Mouse (Mus musculus) kidney, embryonic 15.5 days (tissue): ENCODE measurements at regions not wholly inside any gene's neighbourhood (a gene's known extent, or its start where the extent isn't known, plus 50 kb on each side); places are given as distances from the start of the nearest gene placed in this dataset.
A peak's percentile ranks its signal among the peaks of the same experiment; 100 is the strongest.

Experiments used
- ATAC-seq: fragments of 200-750 bp; cut with Nextera tagmentation; replicated peaks from 2 replicates; pipeline ENCODE4 v1.8.0; 2017; ENCODE audit warnings: moderate TSS enrichment; ENCODE audit not compliant: low FRiP score
- H3K27ac ChIP-seq: fragments of 300-500 bp; sonication (generic); 2 replicates; pipeline ENCODE4 v1.5.1; 2015; ENCODE audit warnings: mild to moderate bottlenecking, inconsistent platforms
- H3K27me3 ChIP-seq: fragments of 300-500 bp; sonication (generic); 2 replicates; pipeline ENCODE4 v1.6.1; 2015; ENCODE audit warnings: inconsistent platforms
- H3K36me3 ChIP-seq: fragments of 300-500 bp; sonication (generic); 2 replicates; pipeline ENCODE4 v1.6.1; 2015; ENCODE audit warnings: inconsistent platforms
- H3K4me1 ChIP-seq: fragments of 300-500 bp; sonication (generic); 2 replicates; pipeline ENCODE4 v1.6.1; 2015; ENCODE audit warnings: inconsistent platforms
- H3K4me2 ChIP-seq: fragments of 300-500 bp; sonication (generic); 2 replicates; pipeline ENCODE4 v1.6.1; 2015; ENCODE audit warnings: moderate library complexity, mild to moderate bottlenecking, inconsistent platforms
- H3K4me3 ChIP-seq: fragments of 300-500 bp; sonication (generic); replicated peaks from 2 replicates; pipeline ENCODE4 v1.5.1; 2015; ENCODE audit warnings: mild to moderate bottlenecking, inconsistent platforms
- H3K9ac ChIP-seq: fragments of 300-500 bp; sonication (generic); 2 replicates; pipeline ENCODE4 v1.6.1; 2015; ENCODE audit warnings: mild to moderate bottlenecking, inconsistent platforms
- H3K9me3 ChIP-seq: fragments of 300-500 bp; sonication (generic); replicated peaks from 2 replicates; pipeline ENCODE4 v1.6.1; 2016; ENCODE audit warnings: inconsistent platforms
- WGBS: fragments of 180-500 bp; shearing (Covaris S2); methylation state at CpG from one replicate; pipeline ENCODE4 v1.1.7; 2015; ENCODE audit warnings: mixed read lengths; 5-methylcytosine and 5-hydroxymethylcytosine counted together

GRCm38 (mm10) chr7:130049461-130049860 is 457.8 kb downstream of the Wdr11 start:
- Histone ChIP-seq H3K4me1 (peaks cover 45% of the 10 kb centered on the region), H3K27me3 (no peaks in the 10 kb centered on the region), H3K9ac (no peak overlapping the region), H3K36me3 (no peaks in the 10 kb centered on the region), H3K27ac (peak overlapping the region; percentile 55), H3K4me3 (no peak overlapping the region), H3K4me2 (no peak overlapping the region), H3K9me3 (no peaks in the 10 kb centered on the region)
- no peak for ATAC-seq
- WGBS: 58% methylated on average over 2 of the region's 2 CpGs

GRCm38 (mm10) chr7:130050120-130050519 is 458.5 kb downstream of the Wdr11 start:
- Histone ChIP-seq H3K36me3 (no peaks in the 10 kb centered on the region), H3K27me3 (no peaks in the 10 kb centered on the region), H3K4me1 (peaks cover 40% of the 10 kb centered on the region), H3K4me2 (no peak overlapping the region), H3K4me3 (no peak overlapping the region), H3K9me3 (no peaks in the 10 kb centered on the region), H3K27ac (peak overlapping the region; percentile 55), H3K9ac (no peak overlapping the region)
- ATAC-seq: peak; percentile 70
- 4% methylated on average over 2 of the region's 2 CpGs for WGBS

- Histone ChIP-seq H3K4me2 (no peak overlapping the region), H3K4me1 (peaks cover 29% of the 10 kb centered on the region), H3K36me3 (no peaks in the 10 kb centered on the region), H3K4me3 (no peak overlapping the region), H3K27ac (no peak overlapping the region), H3K27me3 (no peaks in the 10 kb centered on the region), H3K9me3 (no peaks in the 10 kb centered on the region), H3K9ac (no peak overlapping the region)
- 93% methylated on average over 5 of the region's 5 CpGs for WGBS
- ATAC-seq: no peak
Observed at GRCm38 (mm10) chr7:130052376-130052775, 460.7 kb downstream of the Wdr11 start.

GRCm38 (mm10) chr7:130057708-130058107 is 462.5 kb downstream of the Ate1 start:
- H3K4me3 ChIP-seq: no peak overlapping the region
- no peaks in the 10 kb centered on the region for H3K36me3 ChIP-seq
- H3K4me2 ChIP-seq: peak overlapping the region; percentile 40
- H3K27ac ChIP-seq: peak overlapping the region; percentile 84
- WGBS: 20% methylated on average over 6 of the region's 6 CpGs
- no peaks in the 10 kb centered on the region for H3K27me3 ChIP-seq
- no peak overlapping the region for H3K9ac ChIP-seq
- H3K4me1 ChIP-seq: peaks cover 37% of the 10 kb centered on the region
- no peaks in the 10 kb centered on the region for H3K9me3 ChIP-seq
- peak; percentile 76 for ATAC-seq

- H3K27ac ChIP-seq: peak overlapping the region; percentile 84
- H3K36me3 ChIP-seq: no peaks in the 10 kb centered on the region
- 24% methylated on average over 12 of the region's 12 CpGs for WGBS
- ATAC-seq: peak; percentile 90
- H3K27me3 ChIP-seq: no peaks in the 10 kb centered on the region
- H3K4me2 ChIP-seq: peak overlapping the region; percentile 40
- H3K4me1 ChIP-seq: peaks cover 37% of the 10 kb centered on the region
- H3K4me3 ChIP-seq: no peak overlapping the region
- no peak overlapping the region for H3K9ac ChIP-seq
- no peaks in the 10 kb centered on the region for H3K9me3 ChIP-seq
Observed at GRCm38 (mm10) chr7:130058267-130058666, 461.9 kb downstream of the Ate1 start.

- 49% methylated on average over 15 of the region's 15 CpGs for WGBS
Observed at GRCm38 (mm10) chr7:130059684-130060607, 460.2 kb downstream of the Ate1 start.

GRCm38 (mm10) chr7:130064500-130064899 is 455.7 kb downstream of the Ate1 start:
- H3K9ac ChIP-seq: no peak overlapping the region
- H3K9me3 ChIP-seq: no peaks in the 10 kb centered on the region
- H3K4me1 ChIP-seq: peaks cover 31% of the 10 kb centered on the region
- ATAC-seq: peak; percentile 51; the same call in 1 of the 2 replicates
- H3K27ac ChIP-seq: peak overlapping the region; percentile 27; the same call in 1 of the 2 replicates
- no peaks in the 10 kb centered on the region for H3K27me3 ChIP-seq
- WGBS: 17% methylated on average over 7 of the region's 7 CpGs
- H3K4me3 ChIP-seq: no peak overlapping the region
- H3K36me3 ChIP-seq: no peaks in the 10 kb centered on the region
- H3K4me2 ChIP-seq: no peak overlapping the region

More at GRCm38 (mm10) chr7:130059684-130060607, 460.2 kb downstream of the Ate1 start:
- Histone ChIP-seq H3K27ac (peak overlapping the region; percentile 68; the same call in 1 of the 2 replicates), H3K27me3 (no peaks in the 10 kb centered on the region), H3K9me3 (no peaks in the 10 kb centered on the region), H3K4me1 (peaks cover 42% of the 10 kb centered on the region), H3K9ac (no peak overlapping the region), H3K4me2 (no peak overlapping the region), H3K4me3 (no peak overlapping the region), H3K36me3 (no peaks in the 10 kb centered on the region)
- ATAC-seq: no peak

GRCm38 (mm10) chr7:130068316-130068715 is 451.9 kb downstream of the Ate1 start:
- 74% methylated on average over 3 of the region's 3 CpGs for WGBS
- H3K4me1 ChIP-seq: peaks cover 18% of the 10 kb centered on the region
- H3K9me3 ChIP-seq: no peaks in the 10 kb centered on the region
- H3K27me3 ChIP-seq: no peaks in the 10 kb centered on the region
- H3K4me3 ChIP-seq: no peak overlapping the region
- no peak overlapping the region for H3K4me2 ChIP-seq
- H3K9ac ChIP-seq: no peak overlapping the region
- H3K36me3 ChIP-seq: no peaks in the 10 kb centered on the region
- no peak for ATAC-seq
- H3K27ac ChIP-seq: no peak overlapping the region

GRCm38 (mm10) chr7:130073388-130073787 is 446.8 kb downstream of the Ate1 start:
- no peak for ATAC-seq
- peak overlapping the region; percentile 34 for H3K4me3 ChIP-seq

GRCm38 (mm10) chr7:130073890-130074819 is 446.0 kb downstream of the Ate1 start:
- Histone ChIP-seq H3K4me2 (peak overlapping the region; percentile 62), H3K4me1 (peaks cover 16% of the 10 kb centered on the region), H3K36me3 (no peaks in the 10 kb centered on the region), H3K27me3 (no peaks in the 10 kb centered on the region), H3K27ac (peak overlapping the region; percentile 7; the same call in 1 of the 2 replicates), H3K9ac (peak overlapping the region; percentile 11; the same call in 1 of the 2 replicates), H3K4me3 (peak overlapping the region; percentile 34), H3K9me3 (no peaks in the 10 kb centered on the region)
- 15% methylated on average over 27 of the region's 27 CpGs for WGBS
- peak; percentile 56; the same call in 1 of the 2 replicates for ATAC-seq

More at GRCm38 (mm10) chr7:130073388-130073787, 446.8 kb downstream of the Ate1 start:
- Histone ChIP-seq H3K27ac (peak overlapping the region; percentile 52; the same call in 1 of the 2 replicates), H3K9ac (0 out of 2 replicates have a peak overlapping the region, but pooled peaks have one; percentile 11), H3K27me3 (no peaks in the 10 kb centered on the region), H3K36me3 (no peaks in the 10 kb centered on the region), H3K4me1 (peaks cover 16% of the 10 kb centered on the region), H3K9me3 (no peaks in the 10 kb centered on the region), H3K4me2 (peak overlapping the region; percentile 62)
- WGBS: 61% methylated on average over 11 of the region's 11 CpGs

GRCm38 (mm10) chr7:130082662-130083061 is 437.5 kb downstream of the Ate1 start:
- Histone ChIP-seq H3K27me3 (no peaks in the 10 kb centered on the region), H3K9me3 (no peaks in the 10 kb centered on the region), H3K27ac (0 out of 2 replicates have a peak overlapping the region, but pooled peaks have one; percentile 20), H3K4me3 (no peak overlapping the region), H3K4me2 (no peak overlapping the region), H3K9ac (no peak overlapping the region), H3K4me1 (peaks cover 7% of the 10 kb centered on the region; the same call in 1 of the 2 replicates), H3K36me3 (no peaks in the 10 kb centered on the region)
- no peak for ATAC-seq
- 71% methylated on average over 4 of the region's 4 CpGs for WGBS
